Mouse (Mus musculus): Measurements from ENCODE around the gene Uchl4. TPM values are rescaled to one million over a fixed set of nuclear protein-coding genes. Genes with fewer than 3 reads are reported as not detected.

The Uchl4 gene
- total and polyA plus RNA-seq, 2 experiments from 2014 or later, result 1.1 TPM; not detected in 1

DNA sequence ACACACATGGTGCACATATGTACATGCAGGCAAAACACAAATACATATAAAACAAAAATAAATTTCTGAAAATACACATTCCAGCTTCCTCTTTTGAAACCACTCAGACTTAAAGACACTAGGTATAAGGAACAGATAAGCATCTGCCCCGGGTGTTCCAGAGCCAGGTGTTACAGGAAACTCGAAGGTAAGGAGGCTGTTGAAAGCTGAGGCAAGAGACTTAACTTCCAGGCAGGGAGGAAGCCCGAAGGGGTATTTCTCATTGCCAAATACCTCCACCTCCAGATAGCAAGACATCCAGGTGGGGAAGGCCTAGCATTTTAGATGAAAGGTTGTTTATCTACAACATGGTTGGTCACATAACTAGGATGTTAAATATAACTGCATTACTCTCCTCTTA lies 20.4 kb downstream of the Uchl4 start:
- no peak for TF ChIP-seq CTCF (IDR thresholded peaks at IDR 0.05; ENCODE audit: low read depth)
- Histone ChIP-seq H3K9ac (replicated peaks; ENCODE audit: low read depth, low read length) (no peak overlapping the region), H3K9me3 (replicated peaks; ENCODE audit: control insufficient read depth, low read length) (no peaks in the 10 kb centered on the region), H3K36me3 (replicated peaks; ENCODE audit: control insufficient read depth, insufficient read depth, low read length) (no peaks in the 10 kb centered on the region), H3K27me3 (ENCODE audit: control insufficient read depth, insufficient read depth, low read length) (no peaks in the 10 kb centered on the region), H3K4me2 (ENCODE audit: low read depth, low read length) (no peak overlapping the region), H3K4me1 (ENCODE audit: control insufficient read depth, insufficient read depth) (0 out of 2 replicates have a peak, but pooled peaks cover 10% of the 10 kb centered on the region), H3K27ac (ENCODE audit: low read depth) (no peak overlapping the region), H3K4me3 (ENCODE audit: low read depth, low read length) (no peak overlapping the region)
- DNase-seq (ENCODE audit: low spot score) (no peak), ATAC-seq (ENCODE audit: insufficient read depth, low read depth) (no peak)
- WGBS, result 66% methylated on average over 3 of the region's 3 CpGs

DNA sequence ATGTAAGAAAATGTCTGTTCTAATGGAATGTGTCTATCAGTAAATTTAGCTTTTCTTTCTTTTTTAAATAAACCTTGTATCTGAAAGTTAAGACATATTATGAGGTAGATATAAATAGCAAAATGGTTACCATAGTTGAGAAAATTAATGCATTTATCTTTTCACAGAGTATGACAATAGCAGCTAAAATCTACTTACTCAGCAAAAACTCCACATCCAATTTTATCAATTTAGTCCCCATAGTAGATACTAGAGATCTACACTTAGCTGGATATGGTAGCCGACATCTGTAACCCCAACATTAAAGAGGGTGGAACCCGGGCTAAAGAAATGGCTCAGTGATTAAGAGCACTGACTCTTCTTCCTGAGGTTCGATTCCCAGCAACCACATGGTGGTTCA lies 21.2 kb downstream of the Uchl4 start:
- Histone ChIP-seq H3K4me1 (ENCODE audit: control insufficient read depth, insufficient read depth) (0 out of 2 replicates have a peak, but pooled peaks cover 8% of the 10 kb centered on the region), H3K9me3 (replicated peaks; ENCODE audit: control insufficient read depth, low read length) (no peaks in the 10 kb centered on the region), H3K9ac (replicated peaks; ENCODE audit: low read depth, low read length) (no peak overlapping the region), H3K4me3 (ENCODE audit: low read depth, low read length) (no peak overlapping the region), H3K36me3 (replicated peaks; ENCODE audit: control insufficient read depth, insufficient read depth, low read length) (no peaks in the 10 kb centered on the region), H3K4me2 (ENCODE audit: low read depth, low read length) (no peak overlapping the region), H3K27ac (ENCODE audit: low read depth) (no peak overlapping the region), H3K27me3 (ENCODE audit: control insufficient read depth, insufficient read depth, low read length) (no peaks in the 10 kb centered on the region)
- ATAC-seq (ENCODE audit: insufficient read depth, low read depth) (no peak), DNase-seq (ENCODE audit: low spot score) (no peak)
- TF ChIP-seq CTCF (IDR thresholded peaks at IDR 0.05; ENCODE audit: low read depth), result no peak
- TF ChIP-seq EP300 (IDR thresholded peaks at IDR 0.05; ENCODE audit: low read depth), result no peak
- 73% methylated on average over 3 of the region's 3 CpGs for WGBS

DNA sequence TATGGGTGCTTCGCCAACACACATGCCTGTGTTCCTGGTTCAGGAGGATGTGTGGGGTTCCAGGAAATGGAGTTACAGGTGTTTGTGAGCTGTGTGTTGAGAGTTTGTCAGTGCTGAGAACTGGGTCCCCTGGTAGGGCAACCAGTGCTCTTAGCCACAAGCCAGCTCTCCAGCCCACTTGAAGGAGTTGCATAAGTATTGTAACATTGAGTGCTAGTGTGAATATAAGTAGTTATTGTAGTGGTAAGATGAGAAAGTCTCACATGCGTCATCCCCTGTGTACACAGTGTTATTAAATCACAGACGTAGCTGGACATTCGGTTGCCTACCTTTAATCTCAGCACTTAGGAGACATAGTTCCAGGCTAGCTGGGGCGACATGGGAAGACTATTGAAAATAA lies 24.9 kb downstream of the Uchl4 start:
- H3K9me3 ChIP-seq (replicated peaks; ENCODE audit: control insufficient read depth, low read length), result no peaks in the 10 kb centered on the region
- DNase-seq (ENCODE audit: low spot score) (no peak), ATAC-seq (ENCODE audit: insufficient read depth, low read depth) (no peak)
- H3K9ac ChIP-seq (replicated peaks; ENCODE audit: low read depth, low read length), result no peak overlapping the region
- no peak overlapping the region for H3K4me3 ChIP-seq (ENCODE audit: low read depth, low read length)
- no peaks in the 10 kb centered on the region for H3K4me1 ChIP-seq (ENCODE audit: control insufficient read depth, insufficient read depth)
- no peak overlapping the region for H3K4me2 ChIP-seq (ENCODE audit: low read depth, low read length)
- H3K36me3 ChIP-seq (replicated peaks; ENCODE audit: control insufficient read depth, insufficient read depth, low read length), result no peaks in the 10 kb centered on the region
- H3K27me3 ChIP-seq (ENCODE audit: control insufficient read depth, insufficient read depth, low read length), result no peaks in the 10 kb centered on the region
- H3K27ac ChIP-seq (ENCODE audit: low read depth), result no peak overlapping the region
- no peak for TF ChIP-seq CTCF (IDR thresholded peaks at IDR 0.05; ENCODE audit: low read depth)
- no peak for TF ChIP-seq EP300 (IDR thresholded peaks at IDR 0.05; ENCODE audit: low read depth)
- WGBS, result 81% methylated on average over 5 of the region's 5 CpGs

DNA sequence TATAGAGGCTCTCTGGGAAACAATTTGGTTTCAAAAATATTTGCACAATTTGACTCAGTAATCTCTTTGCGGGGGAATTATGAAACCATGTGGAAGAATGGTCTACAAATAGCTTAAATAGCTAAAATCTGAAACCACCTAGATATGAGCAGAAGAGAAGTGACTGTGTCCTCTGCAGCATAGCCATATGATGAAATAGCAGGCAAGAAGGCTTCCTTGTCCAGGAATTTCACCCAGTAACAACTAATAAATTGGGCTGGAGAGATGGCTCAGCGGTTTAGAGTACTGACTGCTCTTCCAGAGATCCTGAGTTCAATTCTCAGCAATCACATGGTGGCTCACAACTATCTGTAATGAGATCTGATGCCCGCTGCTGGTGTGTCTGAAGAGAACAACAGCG lies 26.0 kb downstream of the Uchl4 start:
- no peak overlapping the region for H3K27ac ChIP-seq (ENCODE audit: low read depth)
- TF ChIP-seq EP300 (IDR thresholded peaks at IDR 0.05; ENCODE audit: low read depth) (no peak), CTCF (IDR thresholded peaks at IDR 0.05; ENCODE audit: low read depth) (no peak)
- no peaks in the 10 kb centered on the region for H3K9me3 ChIP-seq (replicated peaks; ENCODE audit: control insufficient read depth, low read length)
- H3K36me3 ChIP-seq (replicated peaks; ENCODE audit: control insufficient read depth, insufficient read depth, low read length), result no peaks in the 10 kb centered on the region
- no peak overlapping the region for H3K4me2 ChIP-seq (ENCODE audit: low read depth, low read length)
- H3K27me3 ChIP-seq (ENCODE audit: control insufficient read depth, insufficient read depth, low read length), result no peaks in the 10 kb centered on the region
- WGBS, result 84% methylated on average over 4 of the region's 4 CpGs
- H3K4me3 ChIP-seq (ENCODE audit: low read depth, low read length), result no peak overlapping the region
- H3K9ac ChIP-seq (replicated peaks; ENCODE audit: low read depth, low read length), result no peak overlapping the region
- no peaks in the 10 kb centered on the region for H3K4me1 ChIP-seq (ENCODE audit: control insufficient read depth, insufficient read depth)
- no peak for DNase-seq (ENCODE audit: low spot score)
- no peak for ATAC-seq (ENCODE audit: insufficient read depth, low read depth)

DNA sequence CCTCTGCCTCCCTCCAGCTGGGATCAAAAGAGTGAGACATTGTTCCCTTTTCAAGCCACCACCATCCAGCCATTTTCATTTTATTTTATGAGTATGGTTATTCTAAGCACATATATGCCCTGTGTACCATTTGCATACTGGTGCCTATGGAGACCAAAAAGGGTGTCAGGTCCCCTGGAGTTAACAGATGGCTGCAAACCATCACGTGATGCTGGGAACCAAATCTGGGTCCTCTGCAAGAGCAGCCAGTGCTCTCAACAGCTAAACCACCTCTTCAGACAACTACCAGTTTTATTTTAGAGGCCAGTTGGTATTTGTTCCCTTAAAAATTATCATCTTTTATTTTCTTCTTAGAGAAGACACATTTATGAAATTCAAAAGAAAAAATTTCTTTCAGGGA lies 29.8 kb downstream of the Uchl4 start:
- Histone ChIP-seq H3K9ac (replicated peaks; ENCODE audit: low read depth, low read length) (no peak overlapping the region), H3K27ac (ENCODE audit: low read depth) (no peak overlapping the region), H3K36me3 (replicated peaks; ENCODE audit: control insufficient read depth, insufficient read depth, low read length) (no peaks in the 10 kb centered on the region), H3K4me3 (ENCODE audit: low read depth, low read length) (no peak overlapping the region), H3K27me3 (ENCODE audit: control insufficient read depth, insufficient read depth, low read length) (no peaks in the 10 kb centered on the region), H3K9me3 (replicated peaks; ENCODE audit: control insufficient read depth, low read length) (no peaks in the 10 kb centered on the region), H3K4me2 (ENCODE audit: low read depth, low read length) (no peak overlapping the region), H3K4me1 (ENCODE audit: control insufficient read depth, insufficient read depth) (no peaks in the 10 kb centered on the region)
- WGBS, result 41% methylated on average over 1 of the region's 1 CpGs
- no peak for TF ChIP-seq CTCF (IDR thresholded peaks at IDR 0.05; ENCODE audit: low read depth)
- no peak for TF ChIP-seq EP300 (IDR thresholded peaks at IDR 0.05; ENCODE audit: low read depth)
- DNase-seq (ENCODE audit: low spot score), result no peak
- no peak for ATAC-seq (ENCODE audit: insufficient read depth, low read depth)

- Histone ChIP-seq H3K36me3 (replicated peaks; ENCODE audit: control insufficient read depth, insufficient read depth, low read length) (no peaks in the 10 kb centered on the region), H3K9me3 (replicated peaks; ENCODE audit: control insufficient read depth, low read length) (no peaks in the 10 kb centered on the region), H3K9ac (replicated peaks; ENCODE audit: low read depth, low read length) (no peak overlapping the region), H3K4me2 (ENCODE audit: low read depth, low read length) (no peak overlapping the region), H3K27me3 (ENCODE audit: control insufficient read depth, insufficient read depth, low read length) (no peaks in the 10 kb centered on the region), H3K27ac (ENCODE audit: low read depth) (no peak overlapping the region), H3K4me3 (ENCODE audit: low read depth, low read length) (no peak overlapping the region), H3K4me1 (ENCODE audit: control insufficient read depth, insufficient read depth) (no peaks in the 10 kb centered on the region)
- TF ChIP-seq CTCF (IDR thresholded peaks at IDR 0.05; ENCODE audit: low read depth), result no peak
- no peak for TF ChIP-seq EP300 (IDR thresholded peaks at IDR 0.05; ENCODE audit: low read depth)
- ATAC-seq (ENCODE audit: insufficient read depth, low read depth) (no peak), DNase-seq (ENCODE audit: low spot score) (no peak)
- WGBS, result 78% methylated on average over 1 of the region's 1 CpGs
Measured at GRCm38 (mm10) chr9:64267231-64267630, 32.2 kb downstream of the Uchl4 start.
